Mouse (Mus musculus) cerebellum, adult 18-20 months (tissue): ENCODE results near the gene D130043K22Rik.
A peak's percentile ranks its signal among the peaks of the same experiment; 100 is the strongest.
"Not testable (repeated sequence)": the region's sequence is repeated elsewhere in the genome, so short reads cannot be mapped to it uniquely, and the experiment has no call there.

Experiments used
- DNase-seq, 2 experiments: peaks; one replicate each; pipeline ENCODE4 v3.0.0; 2021

The D130043K22Rik gene

GRCm38 (mm10) chr13:24832131-24832810 lies 12.7 kb upstream of the D130043K22Rik start:
- DNase-seq, result no peak

- no peak for DNase-seq
Measured at GRCm38 (mm10) chr13:24832811-24833155, 12.2 kb upstream of the D130043K22Rik start.

GRCm38 (mm10) chr13:24837765-24838164 lies 7.2 kb upstream of the D130043K22Rik start:
- not testable (repeated sequence) for DNase-seq

GRCm38 (mm10) chr13:24839831-24840230 lies 5.1 kb upstream of the D130043K22Rik start:
- no peak for DNase-seq

GRCm38 (mm10) chr13:24841702-24842101 lies 3.2 kb upstream of the D130043K22Rik start:
- DNase-seq, result no peak

GRCm38 (mm10) chr13:24849318-24849717 lies 4.4 kb downstream of the D130043K22Rik start:
- no peak for DNase-seq

- DNase-seq, result no peak
Measured at GRCm38 (mm10) chr13:24851989-24852388, 7.1 kb downstream of the D130043K22Rik start.

- no peak for DNase-seq
Measured at GRCm38 (mm10) chr13:24852570-24852969, 7.6 kb downstream of the D130043K22Rik start.

- no peak for DNase-seq
Measured at GRCm38 (mm10) chr13:24859115-24859514, 14.2 kb downstream of the D130043K22Rik start.

- no peak for DNase-seq
Measured at GRCm38 (mm10) chr13:24861084-24861483, 16.1 kb downstream of the D130043K22Rik start.

GRCm38 (mm10) chr13:24862021-24862420 lies 17.1 kb downstream of the D130043K22Rik start:
- no peak for DNase-seq

- peak; percentile 69 to 72 for DNase-seq
Measured at GRCm38 (mm10) chr13:24862520-24862919, 17.6 kb downstream of the D130043K22Rik start.

GRCm38 (mm10) chr13:24866430-24867402 lies 21.8 kb downstream of the D130043K22Rik start:
- DNase-seq, result no peak

GRCm38 (mm10) chr13:24867789-24868188 lies 22.9 kb downstream of the D130043K22Rik start:
- DNase-seq, result no peak

- no peak for DNase-seq
Measured at GRCm38 (mm10) chr13:24868233-24868632, 23.3 kb downstream of the D130043K22Rik start.

GRCm38 (mm10) chr13:24879359-24880040 lies 34.6 kb downstream of the D130043K22Rik start:
- no peak for DNase-seq

- no peak for DNase-seq
Measured at GRCm38 (mm10) chr13:24880208-24880607, 35.3 kb downstream of the D130043K22Rik start.

- DNase-seq, result no peak
Measured at GRCm38 (mm10) chr13:24880704-24881103, 35.8 kb downstream of the D130043K22Rik start.

GRCm38 (mm10) chr13:24882411-24882810 lies 37.5 kb downstream of the D130043K22Rik start:
- no peak for DNase-seq

GRCm38 (mm10) chr13:24889554-24889953 lies 44.6 kb downstream of the D130043K22Rik start:
- no peak for DNase-seq

GRCm38 (mm10) chr13:24892516-24892915 lies 47.6 kb downstream of the D130043K22Rik start:
- DNase-seq, result no peak

GRCm38 (mm10) chr13:24893880-24894279 lies 48.9 kb downstream of the D130043K22Rik start:
- DNase-seq, result no peak

GRCm38 (mm10) chr13:24901916-24902315 lies 57.0 kb downstream of the D130043K22Rik start:
- no peak for DNase-seq
